Mouse (Mus musculus): Measurements from ENCODE around the gene Rps26. TPM values are rescaled to one million over a fixed set of nuclear protein-coding genes. Genes with fewer than 3 reads are reported as not detected.

Rps26 gene
- polyA plus RNA-seq, 1 experiment: 886 TPM

DNA sequence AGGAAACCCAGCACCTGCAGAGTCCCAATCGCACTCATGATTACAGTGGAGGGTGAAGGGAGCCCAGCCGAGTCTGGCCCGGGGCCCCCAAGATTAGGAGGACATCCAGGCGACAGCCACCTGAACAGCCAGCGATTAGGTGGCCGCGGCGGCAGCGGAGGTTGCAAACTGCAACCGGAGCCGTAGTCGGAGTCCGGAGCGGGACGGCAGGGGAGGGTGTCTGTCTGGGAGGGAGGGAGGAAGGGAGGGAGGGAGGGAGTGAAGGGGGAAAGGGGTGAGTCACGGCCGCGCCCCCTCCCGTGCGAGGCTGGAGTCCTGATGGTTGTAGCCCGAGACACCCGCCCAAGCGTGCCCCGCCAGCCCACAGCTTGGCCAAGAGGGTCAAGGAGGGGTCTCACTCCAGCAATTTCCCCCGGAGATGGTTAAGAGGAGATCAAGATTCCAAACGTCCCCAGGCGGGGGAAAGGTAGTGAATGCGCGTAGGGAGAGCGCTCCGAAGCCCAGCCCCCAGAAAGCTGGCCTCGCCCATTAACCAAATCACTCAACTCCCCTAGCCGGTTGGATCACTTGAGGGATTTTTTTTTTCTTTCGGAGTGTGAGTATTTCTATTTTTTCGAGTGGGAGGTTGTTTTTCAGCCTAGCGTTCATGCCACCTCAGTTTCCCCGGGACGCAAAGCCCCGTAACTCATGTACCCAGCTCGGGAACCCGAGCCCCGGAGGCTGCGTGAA is 36.9 kb downstream of the Rps26 start, which contains the start of gene Erbb3:
Erbb3 (minus strand) TSS at position 189 of the 729 bp plus-strand sequence.
- Histone ChIP-seq H3K4me1 (ENCODE audit: control insufficient read depth, insufficient read depth, low read length) (no peaks in the 10 kb centered on the region), H3K27ac (ENCODE audit: insufficient read depth, low read depth, low read length) (no peak within 1 kb of the TSS)

DNA sequence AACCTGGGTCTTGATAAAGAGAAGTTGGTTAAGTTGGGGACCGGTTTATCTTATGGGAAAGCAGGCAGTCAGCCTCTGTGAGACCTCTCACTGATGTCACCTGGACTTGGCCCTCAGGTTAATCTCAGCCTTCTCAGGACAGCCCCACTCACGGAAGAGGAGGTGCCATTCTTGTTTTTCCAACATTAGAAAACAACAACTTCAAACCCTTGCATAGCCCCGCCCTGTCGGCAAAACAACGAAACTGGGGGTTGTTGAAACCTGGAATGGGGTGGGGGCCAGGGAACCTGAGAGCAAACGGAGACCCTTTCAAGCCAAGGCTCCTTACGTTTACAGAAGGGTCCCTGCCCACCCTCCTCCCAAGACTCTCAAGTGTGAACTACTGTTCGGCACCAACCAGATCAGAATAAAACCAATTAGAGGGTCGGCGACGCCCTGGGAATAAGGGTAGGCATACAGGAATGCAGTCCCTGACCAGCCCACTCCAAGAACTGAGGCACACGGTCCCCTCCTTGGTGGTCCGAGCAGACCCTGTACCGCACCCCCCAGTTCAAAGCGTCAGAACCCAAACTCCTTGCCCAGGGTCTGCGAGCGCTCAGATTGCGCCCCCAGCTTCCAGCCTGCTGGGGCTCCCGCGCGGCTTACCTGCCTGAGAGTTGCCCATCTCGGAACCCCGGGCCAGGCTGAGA is 37.6 kb downstream of the Rps26 start:
- TF ChIP-seq POLR2A (IDR thresholded peaks at IDR 0.05; ENCODE audit: borderline replicate concordance, low read depth, low read length) (no peak), CTCF (IDR thresholded peaks at IDR 0.05; ENCODE audit: low read depth, low read length) (no peak)
- no peaks in the 10 kb centered on the region for H3K4me1 ChIP-seq (ENCODE audit: control insufficient read depth, insufficient read depth, low read length)
- no peak overlapping the region for H3K27ac ChIP-seq (ENCODE audit: insufficient read depth, low read depth, low read length)
- peak overlapping the region; percentile 68 for H3K4me3 ChIP-seq (ENCODE audit: insufficient read depth, low read length)

More for the DNA sequence above, 36.9 kb downstream of the Rps26 start, which contains the start of gene Erbb3:
- TF ChIP-seq POLR2A (IDR thresholded peaks at IDR 0.05; ENCODE audit: borderline replicate concordance, low read depth, low read length) (no peak), CTCF (IDR thresholded peaks at IDR 0.05; ENCODE audit: low read depth, low read length) (no peak)
- peak within 1 kb of the TSS; percentile 68 for H3K4me3 ChIP-seq (ENCODE audit: insufficient read depth, low read length)

DNA sequence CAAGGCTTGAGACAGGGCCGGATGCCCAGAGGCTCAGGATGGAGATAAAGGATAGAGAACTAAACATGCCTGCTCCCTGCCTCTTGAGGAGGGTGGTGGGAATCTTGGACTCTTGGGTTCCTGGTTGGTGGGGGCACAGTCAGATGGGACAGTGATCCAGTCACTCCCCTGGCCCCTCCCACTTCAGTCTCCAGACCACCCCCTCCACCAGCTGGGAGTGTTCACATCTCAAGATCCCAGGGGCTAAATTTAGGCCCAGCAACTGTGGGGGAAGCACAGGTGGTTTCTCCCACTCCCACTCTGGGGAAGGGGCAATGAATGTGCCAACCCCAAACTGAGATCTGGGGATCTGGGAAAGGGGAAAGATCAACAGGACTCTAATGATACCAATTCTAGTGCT is 38.4 kb downstream of the Rps26 start:
- Histone ChIP-seq H3K27ac (ENCODE audit: insufficient read depth, low read depth, low read length) (no peak overlapping the region), H3K4me3 (ENCODE audit: insufficient read depth, low read length) (no peak overlapping the region), H3K4me1 (ENCODE audit: control insufficient read depth, insufficient read depth, low read length) (no peaks in the 10 kb centered on the region)
- TF ChIP-seq CTCF (IDR thresholded peaks at IDR 0.05; ENCODE audit: low read depth, low read length) (no peak), POLR2A (IDR thresholded peaks at IDR 0.05; ENCODE audit: borderline replicate concordance, low read depth, low read length) (no peak)

DNA sequence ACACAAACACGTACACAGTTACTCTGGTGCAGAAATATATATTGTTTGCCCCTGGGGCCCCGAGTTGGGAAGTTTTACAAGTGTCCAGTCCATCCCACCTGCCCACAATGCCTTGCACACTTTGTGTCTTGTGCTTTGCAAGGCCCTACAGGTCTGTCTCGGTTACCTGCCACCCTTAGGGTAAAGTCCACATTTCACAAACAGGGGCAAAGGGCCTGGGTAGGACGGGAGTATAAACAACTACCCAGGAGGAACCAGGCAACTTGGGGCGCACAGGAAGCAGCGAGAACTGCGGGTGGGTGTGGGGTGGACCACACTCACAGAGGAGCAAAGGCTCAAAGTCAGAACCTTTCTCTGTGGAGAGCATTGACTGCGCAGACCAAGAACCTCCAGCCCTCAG is 38.9 kb downstream of the Rps26 start:
- Histone ChIP-seq H3K4me1 (ENCODE audit: control insufficient read depth, insufficient read depth, low read length) (no peaks in the 10 kb centered on the region), H3K27ac (ENCODE audit: insufficient read depth, low read depth, low read length) (no peak overlapping the region), H3K4me3 (ENCODE audit: insufficient read depth, low read length) (no peak overlapping the region)
- TF ChIP-seq CTCF (IDR thresholded peaks at IDR 0.05; ENCODE audit: low read depth, low read length) (no peak), POLR2A (IDR thresholded peaks at IDR 0.05; ENCODE audit: borderline replicate concordance, low read depth, low read length) (no peak)

DNA sequence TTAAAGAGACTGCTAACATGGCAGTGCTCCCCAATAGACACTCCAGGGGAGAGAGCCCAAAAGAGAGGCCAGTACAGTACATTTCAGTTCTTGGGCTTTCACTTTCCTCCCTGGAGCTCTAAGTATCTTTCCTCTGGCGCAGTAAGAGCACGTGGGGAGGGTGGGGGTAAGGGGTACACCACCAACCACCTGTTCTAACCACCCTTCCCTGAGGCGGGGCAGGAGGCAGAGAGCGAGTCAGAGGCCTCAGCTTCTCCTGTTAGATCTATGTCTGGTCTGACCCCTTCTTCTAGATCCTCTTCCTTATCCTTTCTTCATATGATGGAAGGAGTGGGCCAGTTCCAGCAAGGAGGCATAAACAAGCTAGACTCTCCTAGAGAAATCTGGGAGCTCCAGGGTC is 39.4 kb downstream of the Rps26 start:
- H3K27ac ChIP-seq (ENCODE audit: insufficient read depth, low read depth, low read length): no peak overlapping the region
- TF ChIP-seq POLR2A (IDR thresholded peaks at IDR 0.05; ENCODE audit: borderline replicate concordance, low read depth, low read length): no peak
- TF ChIP-seq CTCF (IDR thresholded peaks at IDR 0.05; ENCODE audit: low read depth, low read length): no peak
- no peak overlapping the region for H3K4me3 ChIP-seq (ENCODE audit: insufficient read depth, low read length)
- no peaks in the 10 kb centered on the region for H3K4me1 ChIP-seq (ENCODE audit: control insufficient read depth, insufficient read depth, low read length)

DNA sequence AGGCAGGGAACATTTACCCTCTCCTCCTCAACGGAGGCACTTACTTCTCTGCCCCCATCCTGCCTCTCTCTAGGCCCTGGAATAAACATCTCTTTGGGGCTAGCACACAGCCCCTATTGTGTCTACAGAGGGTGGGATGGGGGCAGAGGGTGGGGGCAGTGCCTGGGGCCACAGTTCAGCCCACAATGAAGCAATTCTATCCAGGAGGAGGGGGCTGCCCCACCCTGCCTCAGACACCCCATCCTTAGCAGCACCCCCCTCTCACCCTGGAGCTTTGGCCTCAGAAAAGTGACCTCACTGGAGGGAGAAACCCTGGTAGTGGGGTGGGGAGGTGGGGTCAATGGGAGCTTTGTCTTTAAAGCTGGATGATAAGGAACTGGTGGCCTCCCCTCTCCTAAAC is 40.0 kb downstream of the Rps26 start:
- no peak overlapping the region for H3K4me3 ChIP-seq (ENCODE audit: insufficient read depth, low read length)
- H3K4me1 ChIP-seq (ENCODE audit: control insufficient read depth, insufficient read depth, low read length): no peaks in the 10 kb centered on the region
- TF ChIP-seq CTCF (IDR thresholded peaks at IDR 0.05; ENCODE audit: low read depth, low read length) (no peak), POLR2A (IDR thresholded peaks at IDR 0.05; ENCODE audit: borderline replicate concordance, low read depth, low read length) (no peak)
- no peak overlapping the region for H3K27ac ChIP-seq (ENCODE audit: insufficient read depth, low read depth, low read length)

DNA sequence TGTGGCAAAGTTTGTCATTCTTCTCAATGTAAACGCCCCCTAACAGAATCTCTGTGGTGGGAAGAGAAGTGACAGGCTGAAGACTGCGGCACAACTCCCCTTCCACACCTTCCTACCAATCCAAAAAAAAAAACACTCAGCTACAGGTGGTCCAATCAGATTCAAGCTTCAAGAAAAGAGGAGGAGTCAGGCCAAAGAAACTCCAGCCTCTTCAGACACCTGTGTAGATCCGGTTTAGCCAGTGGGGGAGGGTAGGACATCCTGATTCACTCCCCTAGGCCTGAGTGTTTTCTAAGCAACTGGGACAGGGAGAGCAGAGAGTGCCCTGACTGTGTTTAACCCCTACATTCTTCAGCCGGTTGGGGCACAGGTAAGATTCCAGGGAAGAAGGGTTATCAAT is 42.2 kb downstream of the Rps26 start:
- Histone ChIP-seq H3K27ac (ENCODE audit: insufficient read depth, low read depth, low read length) (no peak overlapping the region), H3K4me3 (ENCODE audit: insufficient read depth, low read length) (no peak overlapping the region), H3K4me1 (ENCODE audit: control insufficient read depth, insufficient read depth, low read length) (no peaks in the 10 kb centered on the region)
- TF ChIP-seq POLR2A (IDR thresholded peaks at IDR 0.05; ENCODE audit: borderline replicate concordance, low read depth, low read length): no peak
- no peak for TF ChIP-seq CTCF (IDR thresholded peaks at IDR 0.05; ENCODE audit: low read depth, low read length)

DNA sequence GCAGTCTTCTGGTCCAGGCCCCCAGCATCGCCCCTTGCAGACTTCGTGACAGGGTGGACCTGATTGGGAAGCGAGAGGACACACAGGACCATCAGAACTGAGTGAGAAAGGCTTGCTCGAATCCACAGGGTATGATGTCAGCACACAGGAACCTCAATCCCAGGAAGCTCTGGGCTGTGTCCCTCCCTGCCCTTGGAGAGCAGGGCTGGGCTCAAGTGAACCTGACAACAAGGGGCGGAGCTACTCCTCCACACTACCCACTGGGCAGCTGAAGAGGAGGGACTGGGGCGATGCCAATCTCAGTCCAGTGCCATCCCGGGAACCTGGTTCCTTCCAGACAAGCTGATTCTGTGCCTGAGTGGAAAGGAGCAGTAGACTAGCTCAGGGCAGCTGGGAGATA is 42.9 kb downstream of the Rps26 start:
- H3K4me3 ChIP-seq (ENCODE audit: insufficient read depth, low read length): no peak overlapping the region
- H3K4me1 ChIP-seq (ENCODE audit: control insufficient read depth, insufficient read depth, low read length): no peaks in the 10 kb centered on the region
- TF ChIP-seq POLR2A (IDR thresholded peaks at IDR 0.05; ENCODE audit: borderline replicate concordance, low read depth, low read length): no peak
- TF ChIP-seq CTCF (IDR thresholded peaks at IDR 0.05; ENCODE audit: low read depth, low read length): no peak
- no peak overlapping the region for H3K27ac ChIP-seq (ENCODE audit: insufficient read depth, low read depth, low read length)

DNA sequence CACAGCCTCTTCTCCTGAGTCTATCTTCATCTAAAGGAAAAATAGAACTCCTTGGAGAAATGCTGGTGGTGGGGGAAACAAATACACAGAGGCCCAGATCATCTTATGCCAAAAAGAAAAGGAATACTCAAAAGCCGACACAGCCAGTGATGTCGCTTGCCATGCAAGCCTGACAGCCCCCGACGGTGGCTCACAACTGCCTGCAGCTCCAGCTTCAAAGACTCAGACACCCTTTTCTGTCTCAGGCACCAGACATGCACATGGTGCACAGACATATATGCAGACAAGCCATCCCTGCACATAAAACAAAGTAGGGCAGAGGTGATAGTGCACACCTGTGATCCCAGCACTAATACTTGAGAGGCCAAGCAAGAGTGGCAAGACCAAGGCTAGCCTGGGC is 46.8 kb downstream of the Rps26 start:
- TF ChIP-seq POLR2A (IDR thresholded peaks at IDR 0.05; ENCODE audit: borderline replicate concordance, low read depth, low read length): no peak

DNA sequence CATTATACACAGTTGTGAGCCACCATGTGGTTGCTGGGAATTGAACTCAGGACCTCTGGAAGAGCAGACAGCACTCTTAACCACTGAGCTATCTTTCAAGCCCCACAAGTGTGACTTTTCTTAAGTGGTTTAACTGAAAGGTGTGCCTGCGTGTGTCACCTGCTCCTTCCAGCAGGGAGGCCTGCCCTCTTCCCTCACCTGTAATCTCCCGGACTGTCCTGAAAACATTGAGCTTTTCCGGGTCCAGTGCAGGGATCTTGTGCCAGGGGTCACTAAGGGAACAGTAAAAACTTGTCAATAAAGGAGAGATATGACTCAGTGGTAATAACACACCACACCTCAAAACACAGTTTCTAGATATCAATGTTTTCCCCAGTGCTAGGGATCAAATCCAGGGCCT is 47.2 kb downstream of the Rps26 start:
- H3K27ac ChIP-seq (ENCODE audit: insufficient read depth, low read depth, low read length): no peak overlapping the region
- no peak for TF ChIP-seq POLR2A (IDR thresholded peaks at IDR 0.05; ENCODE audit: borderline replicate concordance, low read depth, low read length)
- TF ChIP-seq CTCF (IDR thresholded peaks at IDR 0.05; ENCODE audit: low read depth, low read length): no peak
- H3K4me1 ChIP-seq (ENCODE audit: control insufficient read depth, insufficient read depth, low read length): no peaks in the 10 kb centered on the region
- H3K4me3 ChIP-seq (ENCODE audit: insufficient read depth, low read length): no peak overlapping the region

More for the DNA sequence above, 46.8 kb downstream of the Rps26 start:
- no peak overlapping the region for H3K27ac ChIP-seq (ENCODE audit: insufficient read depth, low read depth, low read length)
- no peak overlapping the region for H3K4me3 ChIP-seq (ENCODE audit: insufficient read depth, low read length)
- no peaks in the 10 kb centered on the region for H3K4me1 ChIP-seq (ENCODE audit: control insufficient read depth, insufficient read depth, low read length)

All from bone marrow macrophage, adult 2 months (primary cell).